ENCODE assay signal across 8 mouse cellular contexts in genomic region chr8:95887578-95888284, GRCm38 (mm10). TPM values are rescaled to one million over a fixed set of nuclear protein-coding genes. Genes with fewer than 3 reads are reported as not detected.
DNase-seq lines count a peak whose midpoint lies in the region; ATAC-seq lines count a peak whose summit lies in the region.

No protein-coding gene starts in this region.

- peak overlapping the region; percentile 67 for H3K27ac ChIP-seq in intestine, embryonic 14.5 days (ENCODE audit: low read depth)

- H3K9me3 ChIP-seq in intestine, embryonic 14.5 days (ENCODE audit: control insufficient read depth, low read length), result no peaks in the 10 kb centered on the region

- DNase-seq in adrenal gland, adult (ENCODE audit: inconsistent age in 2 of 2, low spot score in 1 of 2), result peak; percentile 84 to 92
- peak; percentile 87 for DNase-seq in embryo, embryonic 10.5 days (ENCODE audit: low spot score)
- peak; percentile 91 for DNase-seq in gastrocnemius, postnatal 14 days
- DNase-seq in intestine, embryonic 14.5 days (ENCODE audit: low spot score), result peak; percentile 87
- peak; percentile 86 to 87 for DNase-seq in left cerebral cortex, postnatal 14 days (ENCODE audit: low spot score in 2 of 2)
- peak; percentile 84 for DNase-seq in right cerebral cortex, postnatal 25 days
- peak; percentile 72 to 82 for DNase-seq in urinary bladder, postnatal 4 days (ENCODE audit: low spot score in 2 of 2)

- no peaks in the 10 kb centered on the region for H3K27me3 ChIP-seq in intestine, embryonic 14.5 days (replicated peaks; ENCODE audit: control insufficient read depth, insufficient read depth, low read length)

- H3K9ac ChIP-seq in intestine, embryonic 14.5 days (ENCODE audit: low read length), result peak overlapping the region; percentile 71

- WGBS in intestine, embryonic 14.5 days, result under 1% methylated on average over 38 of the region's 38 CpGs

- H3K4me3 ChIP-seq in intestine, embryonic 14.5 days (ENCODE audit: low read depth, low read length), result peak overlapping the region; percentile 93

- peaks cover 13% of the 10 kb centered on the region for H3K4me1 ChIP-seq in intestine, embryonic 14.5 days (replicated peaks; ENCODE audit: control insufficient read depth, insufficient read depth, low read length)

- peak; percentile 94 for ATAC-seq in intestine, embryonic 14.5 days (replicated peaks; ENCODE audit: low FRiP score, low TSS enrichment, low read depth)
- ATAC-seq in megakaryocyte-erythroid progenitor cell, adult 5-6 weeks (replicated peaks; ENCODE audit: low FRiP score, low TSS enrichment, poor library complexity, severe bottlenecking), result peak; percentile 91

- intact Hi-C loops in gastrocnemius, postnatal 14 days (cut with DNase I; ENCODE audit: low total_unique reads), result no loop called here
- intact Hi-C loops in left cerebral cortex, postnatal 14 days (cut with DNase I), result no loop called here

- peak overlapping the region; percentile 86 for H3K4me2 ChIP-seq in intestine, embryonic 14.5 days (ENCODE audit: low read length)

- H3K36me3 ChIP-seq in intestine, embryonic 14.5 days (ENCODE audit: control insufficient read depth, insufficient read depth, low read length), result no peaks in the 10 kb centered on the region

RNA-seq across cellular contexts. Expression of gene Got2, which starts 0.6 kb away (rescaled TPM):
- total RNA-seq in gastrocnemius, postnatal 14 days (2021), result 100 to 1,000 TPM; 335 to 396 TPM
- polyA plus RNA-seq in intestine, embryonic 14.5 days (2014; fragmentation: Nextera tagmentation; extraction: Ambion mirVana), result 84.7 and 85.2 TPM in 2 replicates
- total RNA-seq in left cerebral cortex, postnatal 14 days (2021), result 100 to 1,000 TPM; 239 to 242 TPM
- total RNA-seq in megakaryocyte-erythroid progenitor cell, adult 5-6 weeks (2014; fragmentation: Nextera tagmentation), result 209 and 215 TPM in 2 replicates
- 106 and 141 TPM in 2 replicates for total RNA-seq in megakaryocyte-erythroid progenitor cell, adult 5-6 weeks (2017)

RNA-seq across cellular contexts. Expression of gene Slc38a7, which starts 34.4 kb away (rescaled TPM):
- total RNA-seq in gastrocnemius, postnatal 14 days (2021), result 1 to 10 TPM; 5.6 to 5.8 TPM
- 17.2 and 17.5 TPM in 2 replicates for polyA plus RNA-seq in intestine, embryonic 14.5 days (2014; fragmentation: Nextera tagmentation; extraction: Ambion mirVana)
- total RNA-seq in left cerebral cortex, postnatal 14 days (2021), result 10 to 100 TPM; 29.8 to 32.0 TPM
- total RNA-seq in megakaryocyte-erythroid progenitor cell, adult 5-6 weeks (2014; fragmentation: Nextera tagmentation), result 10.0 and 13.4 TPM in 2 replicates
- total RNA-seq in megakaryocyte-erythroid progenitor cell, adult 5-6 weeks (2017), result 6.2 and 13.1 TPM in 2 replicates

Comparison
In these comparisons a context has a peak if more than half of its experiments do, and no peak if none do; other contexts are left out.
1. Peak in every context shown above with its lines: DNase-seq, ATAC-seq, H3K4me3 ChIP-seq and H3K27ac ChIP-seq.